Mouse (Mus musculus): ENCODE data around the gene Fam19a2.

The Fam19a2 gene

GRCm38 (mm10) chr10:123263876-123264309 is at the start of gene Fam19a2:
Fam19a2 (plus strand) TSS chr10:123263996.
- peak; percentile 22 to 40 for DNase-seq (ENCODE audit: low spot score in 2 of 2)

GRCm38 (mm10) chr10:123222785-123223184 is 41.0 kb upstream of the Fam19a2 start:
- DNase-seq (ENCODE audit: low spot score in 2 of 2) = no peak

- no peak for DNase-seq (ENCODE audit: low spot score in 2 of 2)
Observed at GRCm38 (mm10) chr10:123229420-123229819, 34.4 kb upstream of the Fam19a2 start.

GRCm38 (mm10) chr10:123248063-123248462 is 15.7 kb upstream of the Fam19a2 start:
- no peak for DNase-seq (ENCODE audit: low spot score in 2 of 2)

GRCm38 (mm10) chr10:123251904-123252303 is 11.9 kb upstream of the Fam19a2 start:
- DNase-seq (ENCODE audit: low spot score in 2 of 2) = no peak

GRCm38 (mm10) chr10:123254299-123254698 is 9.5 kb upstream of the Fam19a2 start:
- DNase-seq (ENCODE audit: low spot score in 2 of 2) = peak in 1 of 2 experiments; percentile 12

GRCm38 (mm10) chr10:123255674-123256348 is 8.0 kb upstream of the Fam19a2 start:
- DNase-seq (ENCODE audit: low spot score in 2 of 2) = no peak

- peak; percentile 25 to 36 for DNase-seq (ENCODE audit: low spot score in 2 of 2)
Observed at GRCm38 (mm10) chr10:123264461-123265191, 830 bp downstream of the Fam19a2 start.

GRCm38 (mm10) chr10:123265241-123265790 is 1.5 kb downstream of the Fam19a2 start:
- DNase-seq (ENCODE audit: low spot score in 2 of 2) = peak in 1 of 2 experiments; percentile 14

GRCm38 (mm10) chr10:123268568-123268967 is 4.8 kb downstream of the Fam19a2 start:
- DNase-seq (ENCODE audit: low spot score in 2 of 2) = no peak

GRCm38 (mm10) chr10:123274554-123274953 is 10.8 kb downstream of the Fam19a2 start:
- no peak for DNase-seq (ENCODE audit: low spot score in 2 of 2)

GRCm38 (mm10) chr10:123307300-123307699 is 43.5 kb downstream of the Fam19a2 start:
- DNase-seq (ENCODE audit: low spot score in 2 of 2) = no peak

GRCm38 (mm10) chr10:123326271-123326670 is 62.5 kb downstream of the Fam19a2 start:
- no peak for DNase-seq (ENCODE audit: low spot score in 2 of 2)

- no peak for DNase-seq (ENCODE audit: low spot score in 2 of 2)
Observed at GRCm38 (mm10) chr10:123341280-123341679, 77.5 kb downstream of the Fam19a2 start.

GRCm38 (mm10) chr10:123342591-123343236 is 78.9 kb downstream of the Fam19a2 start:
- peak in 1 of 2 experiments; percentile 52 for DNase-seq (ENCODE audit: low spot score in 2 of 2)

GRCm38 (mm10) chr10:123346301-123346700 is 82.5 kb downstream of the Fam19a2 start:
- DNase-seq (ENCODE audit: low spot score in 2 of 2) = no peak

GRCm38 (mm10) chr10:123353667-123354066 is 89.9 kb downstream of the Fam19a2 start:
- DNase-seq (ENCODE audit: low spot score in 2 of 2) = no peak

- DNase-seq (ENCODE audit: low spot score in 2 of 2) = no peak
Observed at GRCm38 (mm10) chr10:123357010-123357409, 93.2 kb downstream of the Fam19a2 start.

GRCm38 (mm10) chr10:123360492-123360891 is 96.7 kb downstream of the Fam19a2 start:
- no peak for DNase-seq (ENCODE audit: low spot score in 2 of 2)

GRCm38 (mm10) chr10:123364628-123365027 is 100.8 kb downstream of the Fam19a2 start:
- no peak for DNase-seq (ENCODE audit: low spot score in 2 of 2)

GRCm38 (mm10) chr10:123367152-123367864 is 103.5 kb downstream of the Fam19a2 start:
- DNase-seq (ENCODE audit: low spot score in 2 of 2) = no peak

Measured in cerebellum, postnatal 4 days (tissue).